Mouse (Mus musculus) left cerebral cortex, postnatal 36 days (tissue): ENCODE results near the gene Rccd1. TPM values are rescaled to one million over a fixed set of nuclear protein-coding genes. Genes with fewer than 3 reads are reported as not detected.

Experiments
- DNase-seq, 2 experiments: peaks; one replicate each; pipeline ENCODE4 v3.0.0; 2021 to 2022; ENCODE audit warnings: low spot score in 2 of 2, mixed read lengths in 1 of 2
- intact Hi-C: fragments of 180-260 bp; cut with DNase I; formaldehyde crosslinking; loops from one replicate; pipeline ENCODE4 v1.15.1; 2025
- total RNA-seq, 2 experiments: library from RNA; stranded (reverse); gene quantifications; 2 replicates each; pipeline ENCODE4 v1.2.3; 2021

Gene Rccd1
- total RNA-seq = 10 to 100 TPM; 13.1 to 17.1 TPM

DNA sequence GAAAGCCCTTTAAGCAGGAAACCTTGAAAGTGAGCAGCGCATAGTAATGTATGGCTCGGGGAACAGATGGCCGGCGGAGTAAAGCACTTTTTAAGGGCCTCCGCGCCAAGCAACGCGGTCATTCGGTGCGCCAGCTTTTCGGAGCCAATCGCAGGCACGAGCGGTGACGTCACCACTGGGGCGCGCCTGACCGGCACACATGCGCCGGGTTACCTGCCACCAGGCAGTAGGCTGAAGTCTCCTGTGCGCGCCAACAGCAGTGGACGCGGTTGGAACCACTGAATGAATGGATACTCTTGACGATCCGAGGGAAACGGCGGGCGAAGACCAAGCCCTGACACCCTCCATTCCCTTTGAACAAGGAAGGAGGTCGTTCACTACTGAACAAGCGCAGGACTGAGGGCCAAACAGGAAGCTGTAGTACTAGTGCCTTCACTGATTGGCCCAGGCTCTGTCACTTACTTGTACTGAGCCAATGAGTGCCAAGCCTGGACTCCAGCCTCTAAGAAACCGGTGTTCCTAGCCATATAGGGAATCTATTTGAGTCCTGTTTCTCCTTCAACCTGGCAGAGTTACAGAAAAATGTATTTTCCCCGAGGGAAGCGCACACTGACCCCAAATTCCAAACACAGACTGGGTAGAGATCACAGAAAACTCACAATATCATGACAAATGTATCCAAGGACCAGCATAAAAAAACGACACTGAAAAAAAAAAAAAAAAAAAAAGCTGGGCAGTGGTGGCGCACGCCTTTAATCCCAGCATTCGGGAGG is at the start of gene Rccd1:
TSS of gene Rccd1 (minus strand) at position 412 of the 773 bp plus-strand sequence.
- intact Hi-C loops = no loop called here
- peak; percentile 96 for DNase-seq

DNA sequence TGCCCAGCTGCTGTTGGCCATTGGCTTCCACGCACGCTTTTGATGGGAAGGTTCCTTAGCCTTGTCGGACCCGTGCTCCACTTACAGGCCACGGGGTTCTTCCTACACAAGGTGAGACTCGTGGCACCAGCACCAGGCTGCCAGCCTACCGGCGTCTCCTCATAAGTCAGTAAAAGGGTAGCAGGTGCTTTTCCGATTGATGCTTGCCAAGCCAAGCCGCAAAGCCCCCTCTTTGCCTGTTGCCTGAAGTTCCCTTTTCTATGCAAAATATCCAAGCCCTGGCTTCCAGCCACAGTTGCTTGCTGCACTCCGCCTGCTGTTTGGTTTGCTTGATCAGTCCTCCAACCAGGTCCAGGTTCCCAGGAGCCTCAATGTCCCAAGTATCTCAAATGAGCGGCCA is 49.6 kb upstream of the Rccd1 start:
- DNase-seq = no peak
- intact Hi-C loops = no loop called here

DNA sequence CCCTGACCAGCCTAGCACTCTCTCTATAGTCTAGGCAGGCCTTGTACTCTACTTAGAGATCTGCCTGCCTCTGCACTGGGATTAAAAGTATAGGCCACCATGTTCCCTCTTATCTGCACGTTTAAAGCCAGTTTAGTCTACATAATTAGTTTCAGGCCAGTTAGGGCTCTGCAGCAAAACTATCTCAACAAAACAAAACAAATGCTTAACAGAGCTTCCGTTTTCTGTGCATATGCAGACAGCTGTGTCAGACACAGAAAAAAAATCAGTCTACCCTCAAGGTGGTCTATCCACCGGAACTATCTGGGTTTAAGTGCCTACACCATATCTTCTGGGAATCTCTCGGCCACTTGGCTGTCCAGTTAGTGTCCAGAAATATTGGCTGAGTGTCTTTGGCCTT is 49.1 kb upstream of the Rccd1 start:
- no peak for DNase-seq
- intact Hi-C loops = no loop called here

DNA sequence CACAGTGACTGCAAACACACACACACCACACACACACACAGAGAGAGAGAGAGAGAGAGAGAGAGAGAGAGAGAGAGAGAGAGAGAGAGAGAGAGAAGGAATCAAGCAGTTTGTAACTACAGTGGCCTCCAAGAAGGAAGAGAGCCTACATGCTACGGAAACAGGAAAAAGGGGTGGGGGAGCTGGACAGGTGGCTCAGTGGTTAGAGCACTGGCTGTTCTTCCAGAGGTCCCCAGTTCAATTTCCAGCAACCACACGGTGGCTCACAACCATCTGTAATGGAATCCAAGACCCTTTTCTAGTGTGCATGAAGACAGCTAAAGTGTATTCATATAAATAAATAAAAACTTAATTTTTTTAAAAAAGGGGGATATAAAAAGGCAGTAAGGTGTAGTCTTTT is 48.4 kb upstream of the Rccd1 start:
- intact Hi-C loops = no loop called here
- no peak for DNase-seq

DNA sequence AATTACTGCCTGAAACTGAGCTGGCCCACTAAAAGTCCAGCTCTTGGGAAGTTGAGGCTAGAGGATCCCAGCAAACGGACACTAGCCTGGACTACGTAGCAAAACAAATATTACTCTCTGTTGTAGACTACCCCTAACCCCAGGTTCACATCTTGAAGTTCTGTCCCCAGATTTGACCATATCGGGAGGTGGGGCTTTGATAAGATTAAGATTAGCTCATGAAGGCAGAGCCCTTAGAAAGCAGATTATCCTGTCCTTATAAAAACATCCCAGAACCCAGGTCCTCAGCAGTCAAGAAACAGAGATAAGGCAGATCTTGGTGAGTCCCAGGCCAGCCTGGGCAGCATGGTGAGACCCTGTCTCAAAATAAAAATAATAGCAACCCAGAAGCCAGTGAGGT is 47.9 kb upstream of the Rccd1 start:
- no peak for DNase-seq
- intact Hi-C loops = no loop called here

DNA sequence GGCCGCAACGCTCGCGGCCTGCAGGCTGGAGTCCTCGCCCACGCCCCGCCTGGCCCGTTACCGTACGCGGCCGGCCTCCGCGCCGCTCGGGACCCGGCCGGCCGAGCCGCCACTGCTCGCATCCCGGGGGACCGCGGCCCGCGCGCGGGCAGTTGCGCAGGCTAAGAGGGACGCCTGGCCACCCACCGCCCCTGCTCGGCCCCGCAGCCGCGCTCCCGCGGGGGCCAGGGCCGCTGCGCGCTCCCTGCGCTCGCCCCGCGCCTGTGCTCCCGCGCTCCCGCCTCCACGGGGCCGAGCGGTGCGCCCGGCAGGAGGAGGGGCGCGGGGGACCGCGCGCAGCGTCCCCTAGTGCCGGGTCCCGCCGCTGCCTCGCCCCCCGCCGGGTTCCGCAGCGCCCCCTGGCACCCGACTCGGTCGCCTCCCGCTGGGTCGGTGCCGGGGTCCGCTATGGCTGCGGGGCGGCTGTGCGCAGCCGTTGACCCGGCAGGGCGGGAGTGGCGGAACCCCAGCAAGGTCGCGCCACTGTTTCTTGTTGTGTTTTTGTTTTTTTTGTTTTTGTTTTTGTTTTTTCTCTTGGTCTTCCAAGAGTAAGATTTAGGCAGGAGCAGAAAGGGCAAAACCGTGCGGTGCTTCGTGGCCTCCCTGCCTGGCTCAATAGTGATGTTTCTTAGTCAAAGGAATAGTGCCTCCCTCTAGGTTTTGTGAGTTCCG is 46.9 kb upstream of the Rccd1 start, which contains the start of gene Man2a2:
TSS of gene Man2a2 (minus strand) at position 335 of the 711 bp plus-strand sequence.
- intact Hi-C loops = no loop called here
- DNase-seq = peak; percentile 72 to 83

DNA sequence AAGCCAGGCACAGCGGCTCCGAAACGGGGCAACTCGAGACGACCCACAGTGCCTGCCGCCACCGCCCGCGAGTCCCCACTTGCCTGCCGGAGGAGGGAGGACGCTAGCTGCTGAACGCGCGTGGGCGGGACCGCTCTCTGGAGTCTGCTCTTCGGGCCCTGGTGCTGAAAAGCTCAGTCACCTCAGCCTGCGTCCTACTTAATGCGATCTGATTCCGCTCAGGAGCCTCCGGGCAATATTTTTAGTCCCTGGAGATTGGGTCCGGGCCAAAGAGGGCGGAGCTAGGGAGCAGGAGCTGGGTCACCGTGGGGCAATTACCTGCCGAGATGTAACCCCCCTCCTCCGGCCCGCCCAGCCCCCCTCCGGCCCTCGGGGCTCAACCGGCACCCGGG is 46.4 kb upstream of the Rccd1 start:
- DNase-seq = peak; percentile 80 to 84
- intact Hi-C loops = loop anchor here (1.0 kb wide), 1 partner anchor 30 kb away; no protein-coding TSS in a partner anchor

DNA sequence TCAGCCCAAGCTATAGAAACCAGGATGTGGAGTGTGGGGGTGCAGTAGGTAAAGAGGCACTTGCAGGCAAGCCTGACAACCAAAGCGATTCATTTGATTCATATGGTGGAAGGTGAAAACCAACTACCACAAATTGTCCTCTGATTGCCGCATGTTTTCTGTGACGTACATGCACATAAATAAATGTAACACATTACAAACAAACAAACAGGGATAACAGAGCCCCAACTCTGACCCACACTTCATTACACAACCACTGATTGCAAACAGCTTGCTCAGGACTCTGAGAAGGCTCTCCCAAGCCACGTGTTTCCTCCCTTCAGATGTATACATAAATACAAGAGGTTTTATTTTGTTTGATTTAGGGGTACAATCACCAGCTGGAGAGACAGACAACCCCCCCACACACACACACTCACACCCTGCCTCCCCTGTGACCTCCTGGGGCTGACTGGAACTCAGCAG is 45.7 kb upstream of the Rccd1 start:
- intact Hi-C loops = loop anchor here (1.0 kb wide), 1 partner anchor 30 kb away; no protein-coding TSS in a partner anchor
- DNase-seq = no peak

DNA sequence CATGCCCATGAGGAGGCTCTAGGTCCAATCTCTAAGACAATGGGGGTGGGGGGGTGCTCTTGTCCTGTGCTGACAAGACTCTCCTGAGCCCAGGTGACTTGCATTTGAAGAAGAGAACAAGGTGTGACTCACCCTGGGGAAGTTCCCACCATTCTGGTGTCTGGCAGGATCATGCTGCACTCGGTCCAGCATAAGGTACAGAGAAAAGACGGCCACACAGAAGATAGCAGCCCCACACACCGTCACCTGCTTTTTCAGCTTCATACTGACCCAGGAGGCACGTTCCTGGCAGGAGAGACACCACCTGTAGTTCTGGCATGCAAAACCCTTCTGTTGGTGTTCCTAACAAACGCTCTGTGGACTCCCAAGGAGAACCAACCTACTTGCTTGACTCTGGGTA is 45.2 kb upstream of the Rccd1 start:
- no peak for DNase-seq
- intact Hi-C loops = no loop called here

DNA sequence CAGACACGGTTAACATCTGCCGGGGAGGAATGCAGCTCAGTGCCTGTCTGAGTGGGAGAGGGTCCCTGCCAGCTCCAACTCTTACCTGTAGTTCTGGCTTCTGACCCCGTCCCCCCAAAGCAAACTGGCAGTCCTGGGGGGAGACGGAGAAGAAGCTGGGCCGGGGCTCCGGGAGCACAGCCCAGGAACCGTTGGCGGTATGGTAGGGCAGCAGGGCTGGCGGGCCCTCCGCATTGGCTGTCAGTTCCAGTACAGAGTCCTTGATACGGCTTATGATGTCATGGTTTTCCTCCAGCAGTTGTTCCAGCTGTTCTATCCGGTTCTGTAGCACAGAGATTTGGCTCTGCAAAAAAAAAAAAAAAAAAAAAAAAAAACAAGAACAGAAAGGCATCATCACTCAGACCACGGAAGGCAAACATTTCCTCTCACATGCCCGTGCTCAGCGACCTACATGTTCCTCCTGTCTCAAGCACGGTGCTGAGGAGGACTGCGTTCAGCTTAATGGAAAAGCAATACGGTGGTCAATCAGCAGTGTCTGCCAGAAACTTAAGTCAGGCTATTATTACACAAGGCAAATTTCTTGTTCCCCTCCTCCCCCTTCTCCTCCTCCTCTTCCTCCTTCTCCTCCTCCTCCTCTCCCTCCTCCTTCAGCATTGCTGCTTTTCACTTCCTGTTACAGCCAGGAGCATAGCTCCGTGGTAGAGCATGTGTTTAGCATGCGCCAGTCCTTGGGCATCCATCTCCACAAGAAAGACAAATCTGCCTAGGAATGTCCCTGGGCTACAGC is 44.6 kb upstream of the Rccd1 start:
- intact Hi-C loops = no loop called here
- DNase-seq = no peak

DNA sequence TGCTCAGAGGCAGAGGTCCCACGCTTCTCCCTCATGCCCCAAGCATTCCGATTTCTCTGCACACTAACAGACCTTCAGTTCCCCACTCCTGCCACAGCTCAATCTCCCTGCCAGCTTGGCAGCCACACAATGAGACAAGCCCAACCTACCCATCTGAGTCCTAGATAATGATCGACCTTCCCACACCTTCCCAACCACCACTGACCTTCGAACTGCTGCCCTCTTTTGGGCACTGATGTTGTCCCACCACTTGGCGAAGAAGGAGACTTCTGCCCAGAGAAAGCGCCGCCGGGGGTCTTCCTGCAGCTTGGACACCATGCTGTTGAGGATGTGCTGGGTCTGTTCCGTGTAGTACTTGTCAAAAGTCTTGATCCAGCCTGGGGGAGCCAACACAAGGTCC is 43.8 kb upstream of the Rccd1 start:
- intact Hi-C loops = no loop called here
- no peak for DNase-seq

DNA sequence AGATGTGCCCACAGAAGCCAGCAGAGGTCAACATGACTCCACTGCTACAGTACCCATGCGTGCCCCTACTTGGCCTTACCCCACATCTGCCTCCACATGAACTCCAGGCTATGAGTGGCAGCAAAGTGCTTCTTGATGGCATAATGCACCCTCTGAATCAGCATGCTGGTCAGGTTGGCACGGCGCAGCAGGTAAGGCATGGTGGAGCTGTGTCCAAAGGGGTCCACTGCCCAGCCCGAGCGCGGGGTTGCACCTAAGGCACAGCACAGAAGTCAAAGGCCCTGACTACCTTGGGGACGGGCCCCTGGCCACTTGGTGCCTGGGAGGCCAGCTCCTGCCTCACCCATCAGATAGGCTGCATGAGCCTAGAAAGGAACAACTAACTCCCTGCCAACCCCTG is 43.0 kb upstream of the Rccd1 start:
- no peak for DNase-seq
- intact Hi-C loops = no loop called here

DNA sequence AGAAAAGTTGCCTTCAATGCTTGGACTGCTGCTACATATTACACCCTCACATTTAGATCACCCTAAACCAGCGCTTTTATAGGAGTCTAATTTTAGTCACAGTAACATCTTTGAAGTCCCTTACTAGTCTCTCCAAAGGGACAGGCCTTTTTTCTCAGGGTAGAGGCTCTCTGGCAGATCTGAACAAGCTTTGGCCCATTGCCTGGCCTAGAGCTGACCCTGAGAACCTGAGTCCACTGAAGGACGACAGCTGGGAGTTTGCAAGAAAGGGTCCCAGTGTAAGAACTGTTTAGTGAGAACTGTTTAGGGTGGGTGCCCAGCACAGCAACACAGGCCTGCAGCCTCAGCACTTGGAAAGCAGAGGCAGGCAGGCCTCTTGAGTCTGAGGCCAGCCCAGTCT is 41.5 kb upstream of the Rccd1 start:
- DNase-seq = no peak
- intact Hi-C loops = no loop called here

DNA sequence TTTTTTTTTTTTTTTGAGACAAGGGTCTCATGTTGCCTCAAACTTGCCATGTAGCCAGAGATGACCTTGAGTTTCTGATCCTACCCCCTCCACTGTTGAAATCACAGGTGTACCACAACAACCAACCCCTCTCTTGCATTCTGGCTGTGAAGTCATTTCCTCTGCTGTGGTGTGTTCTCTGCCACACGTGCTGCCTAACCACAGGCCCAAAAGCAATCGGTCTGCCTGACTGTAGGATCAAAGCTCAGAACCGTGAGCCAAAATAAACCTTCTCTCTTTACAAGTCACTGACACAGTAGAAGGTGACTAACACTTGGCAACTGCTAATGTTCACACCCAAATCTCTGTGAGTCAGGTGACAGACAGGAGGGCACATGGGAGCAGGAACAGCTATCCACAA is 36.2 kb upstream of the Rccd1 start:
- intact Hi-C loops = no loop called here
- no peak for DNase-seq

DNA sequence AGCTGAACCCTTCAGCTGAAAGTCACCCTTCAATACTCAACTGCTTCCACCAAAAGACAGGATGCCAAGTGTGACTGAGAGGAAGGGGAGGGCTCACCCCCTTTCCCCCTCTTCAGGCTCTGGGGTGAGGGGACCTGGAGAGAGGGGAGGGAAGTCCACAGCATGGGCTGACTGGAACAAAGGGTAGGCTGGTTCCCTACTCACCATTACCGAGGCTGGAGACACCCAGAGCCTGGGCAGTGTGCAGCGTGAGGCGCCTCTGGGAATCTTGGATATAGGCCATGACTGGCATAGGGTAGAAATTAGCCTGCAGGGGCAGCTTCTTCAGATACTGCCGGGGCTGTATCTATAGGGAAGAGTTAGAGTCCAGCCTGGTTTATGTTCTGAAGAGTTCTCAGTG is 33.8 kb upstream of the Rccd1 start:
- DNase-seq = no peak
- intact Hi-C loops = no loop called here

DNA sequence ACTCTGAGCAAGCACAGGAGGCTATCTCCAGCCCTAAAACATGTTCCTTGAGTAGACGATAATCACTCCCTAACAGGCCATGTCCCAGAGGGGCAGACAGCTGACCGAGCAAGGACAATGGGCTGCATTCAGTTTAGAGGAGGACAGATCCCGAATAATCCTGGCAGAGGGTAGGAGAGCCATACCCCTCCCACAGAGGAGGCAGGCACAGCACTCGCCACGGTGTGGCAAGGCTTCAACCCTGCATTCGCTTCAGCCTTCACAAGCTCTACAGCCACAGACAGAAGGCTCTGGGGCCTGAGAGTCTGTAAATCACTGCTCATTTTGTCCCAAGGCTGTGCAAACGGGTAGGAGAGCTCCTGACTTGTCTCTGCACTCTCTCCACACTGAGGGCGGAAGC is 32.9 kb upstream of the Rccd1 start:
- intact Hi-C loops = no loop called here
- DNase-seq = no peak

DNA sequence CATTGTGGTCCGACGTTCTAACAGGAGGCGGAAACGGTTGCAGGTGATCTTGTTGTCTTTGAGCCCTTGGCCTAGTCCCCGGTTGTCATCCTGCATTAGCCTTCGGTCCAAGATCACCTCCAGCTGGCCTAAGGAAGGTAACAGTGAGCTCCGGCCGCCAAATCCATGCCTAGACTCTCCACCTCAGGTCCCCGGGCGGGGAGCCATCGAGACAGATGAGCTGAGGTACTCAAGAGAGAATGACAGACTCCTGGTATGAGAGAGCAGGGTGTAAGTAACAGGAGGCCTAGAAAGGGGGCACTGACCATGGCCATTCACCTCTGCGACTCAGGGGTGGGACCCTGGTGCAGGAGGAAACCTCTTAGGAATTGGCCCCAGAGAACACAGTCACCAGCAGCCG is 32.1 kb upstream of the Rccd1 start:
- intact Hi-C loops = no loop called here
- DNase-seq = no peak

DNA sequence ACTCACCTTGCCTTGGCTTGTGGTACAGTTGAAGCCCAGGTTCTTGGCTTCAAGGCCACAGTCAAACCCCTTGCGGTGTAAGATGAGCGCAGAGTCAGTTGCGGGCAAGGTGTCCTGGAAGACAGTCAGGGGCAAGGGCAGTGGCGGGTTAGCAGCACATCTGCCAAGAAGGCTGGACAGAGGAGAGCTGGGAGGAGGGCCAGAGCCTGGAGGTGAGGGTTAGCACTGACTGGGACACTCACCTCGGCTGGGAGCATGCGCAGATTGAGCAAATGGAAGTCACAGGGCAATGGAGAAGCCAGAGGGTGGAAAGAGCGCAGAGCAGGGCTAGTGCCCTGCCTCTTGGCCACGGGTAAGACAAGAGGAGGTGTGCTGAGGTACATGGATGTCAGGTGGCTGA is 28.7 kb upstream of the Rccd1 start:
- intact Hi-C loops = no loop called here
- DNase-seq = no peak

DNA sequence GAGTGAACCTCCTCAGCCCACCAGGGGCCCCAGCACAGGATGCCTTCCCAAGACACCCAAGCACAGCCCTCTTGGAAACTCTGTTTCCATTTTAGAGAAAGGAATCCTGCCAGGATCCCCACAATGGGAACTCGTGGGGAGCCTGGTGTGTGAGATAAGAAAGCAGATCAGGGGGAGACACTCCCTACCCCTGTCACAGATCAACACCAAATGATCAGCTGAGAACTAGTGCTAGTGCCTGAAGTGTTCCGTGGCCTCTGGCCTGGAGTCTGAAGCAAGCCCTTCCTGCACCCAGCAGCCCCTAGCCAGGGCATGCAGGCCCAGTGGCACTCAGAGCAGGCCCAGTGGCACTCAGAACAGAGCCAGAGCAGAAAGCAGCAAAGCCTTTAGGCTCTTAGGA is 26.6 kb upstream of the Rccd1 start:
- intact Hi-C loops = no loop called here
- no peak for DNase-seq
